Mouse (Mus musculus) heart, postnatal 0 days (tissue): ENCODE data around the gene 1700013H16Rik.

ENCODE experiments used
- CTCF ChIP-seq: IDR thresholded peaks from 2 replicates; pipeline ENCODE4 v1.5.1; 2016; ENCODE audit warnings: antibody characterized with exemption, control low read depth, low read depth
- EP300 ChIP-seq: IDR thresholded peaks from 2 replicates; pipeline ENCODE4 v1.6.1; 2016; ENCODE audit warnings: antibody characterized with exemption, low read depth

DNA sequence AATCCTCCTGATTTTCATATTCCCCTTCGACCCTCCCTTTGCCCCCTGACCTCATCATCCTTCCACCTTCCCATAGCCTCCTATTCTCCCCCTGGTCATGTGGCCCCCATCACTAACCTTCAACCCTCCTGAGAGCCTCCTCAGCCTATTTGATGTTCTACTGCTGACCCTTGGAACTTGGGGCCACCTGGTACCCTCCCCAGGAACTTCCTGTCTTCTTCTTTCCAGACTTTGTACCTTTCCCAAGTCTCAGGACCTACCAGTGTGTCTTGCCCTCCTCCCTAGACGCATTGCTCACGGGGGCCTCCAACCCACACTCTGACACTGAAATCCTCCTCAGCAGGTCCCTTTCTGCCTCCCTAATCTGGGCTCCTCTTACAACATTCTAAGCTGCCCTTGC lies 55.0 kb downstream of the 1700013H16Rik start:
- TF ChIP-seq CTCF (no peak), EP300 (no peak)
